Mouse (Mus musculus) kidney, adult 2 months (tissue): ENCODE data around the gene Fpr1.

Source experiments
- CTCF ChIP-seq: fragments of 200-500 bp; conservative IDR thresholded peaks from 2 replicates; pipeline ENCODE4 v1.5.1; 2011; ENCODE audit warnings: low read depth, mild to moderate bottlenecking, control low read depth, low read length, moderate library complexity, mixed read lengths; ENCODE audit not compliant: insufficient read depth, insufficient read length
- POLR2A ChIP-seq: fragments of 200-500 bp; IDR thresholded peaks from one replicate; pipeline ENCODE4 v1.6.1; 2011; ENCODE audit warnings: low read depth, low read length, control low read depth

DNA sequence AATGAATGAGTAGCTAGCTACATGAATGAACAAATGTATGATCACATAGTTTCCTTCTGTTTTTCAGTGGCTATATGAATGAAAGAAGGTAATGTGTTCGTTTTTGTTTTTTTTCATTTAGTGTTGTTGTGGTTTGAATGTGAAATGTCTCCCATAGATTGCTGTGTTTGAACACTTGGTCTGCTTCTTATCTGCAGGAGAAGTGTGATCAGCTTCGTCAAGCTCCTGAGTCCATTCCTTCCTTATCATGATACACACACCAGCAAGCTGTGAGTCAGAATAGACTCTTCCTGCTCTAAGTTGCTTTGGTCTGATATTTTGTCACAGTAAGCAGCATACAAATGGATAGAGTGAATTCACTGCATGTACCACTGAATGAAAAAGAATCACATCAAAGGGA is 34.8 kb downstream of the Fpr1 start:
- TF ChIP-seq POLR2A (no peak), CTCF (no peak)
